In genomic region chr14:62800791-62801190, GRCm38 (mm10) we compare ENCODE assay signal across 28 mouse cellular contexts. TPM values are rescaled to one million over a fixed set of nuclear protein-coding genes. Genes with fewer than 3 reads are reported as not detected.
DNase-seq lines count a peak whose midpoint lies in the region; TF ChIP-seq lines count a peak whose summit lies in the region.
"Had no signal": no experiment of that assay in that cellular context is flagged by ENCODE, and none has a peak within 500 bp of the region (broad histone marks: within the 10 kb centered on the region; RNA-seq: fewer than 3 reads in every experiment).

No protein-coding gene starts in this region.

- no peak overlapping the region for H3K27ac ChIP-seq in hindbrain, embryonic 10.5 days
- H3K27ac ChIP-seq: embryonic facial prominence, embryonic 13.5 days; forebrain, embryonic 10.5 days; forebrain, embryonic 15.5 days; hindbrain, embryonic 14.5 days; left cerebral cortex, adult 2 months; liver, embryonic 14.5 days; lung, embryonic 15.5 days; stomach, embryonic 15.5 days had no signal

- H3K4me1 ChIP-seq in lung, adult 2 months (ENCODE audit: control insufficient read depth, insufficient read depth, low read length): no peaks in the 10 kb centered on the region
- peaks cover 17% of the 10 kb centered on the region for H3K4me1 ChIP-seq in hindbrain, embryonic 10.5 days (replicated peaks)
- H3K4me1 ChIP-seq: stomach, embryonic 15.5 days had no signal

- DNase-seq in left cerebral cortex, postnatal 14 days (ENCODE audit: low spot score in 2 of 2): peak; percentile 51 to 52
- DNase-seq in left cerebral cortex, postnatal 4 days: no peak
- peak; percentile 23 to 70 for DNase-seq in frontal cortex, adult 2 months (ENCODE audit: extremely low spot score in 1 of 2, low spot score in 1 of 2)
- peak; percentile 34 to 37 for DNase-seq in right cerebral cortex, adult 2 months (ENCODE audit: low spot score in 2 of 2)
- DNase-seq in telencephalon, adult 2 months (ENCODE audit: low read depth, low spot score): peak; percentile 52
- DNase-seq in lung, adult 2 months: no peak
- no peak for DNase-seq in hindbrain, embryonic 10.5 days (ENCODE audit: low spot score)
- DNase-seq: adrenal gland, postnatal 25 days; cerebellum, adult 8-10 months; cerebellum, postnatal 25 days; gastrocnemius, postnatal 14 days; heart, postnatal 4 days; kidney, adult 11 months; kidney, postnatal 14 days; layer of hippocampus, adult 9-11 months; liver; lung, postnatal 36 days; midbrain, embryonic 14.5 days; thymus, postnatal 14 days had no signal

- no peaks in the 10 kb centered on the region for H3K9me3 ChIP-seq in hindbrain, embryonic 10.5 days
- H3K9me3 ChIP-seq: embryonic facial prominence, embryonic 13.5 days; forebrain, embryonic 10.5 days; forebrain, embryonic 15.5 days; lung, embryonic 15.5 days; megakaryocyte, embryonic 14.5 days; stomach, embryonic 15.5 days had no signal

- H3K27me3 ChIP-seq in hindbrain, embryonic 10.5 days (ENCODE audit: insufficient read depth, poor library complexity, severe bottlenecking): no peaks in the 10 kb centered on the region
- H3K27me3 ChIP-seq: embryonic facial prominence, embryonic 13.5 days; forebrain, embryonic 15.5 days; lung, embryonic 15.5 days; stomach, embryonic 15.5 days had no signal

- H3K36me3 ChIP-seq in hindbrain, embryonic 10.5 days: no peaks in the 10 kb centered on the region
- H3K36me3 ChIP-seq: embryonic facial prominence, embryonic 13.5 days; forebrain, embryonic 10.5 days; forebrain, embryonic 15.5 days; lung, embryonic 15.5 days; stomach, embryonic 15.5 days had no signal

- no peak for TF ChIP-seq CTCF in lung, adult 2 months (IDR thresholded peaks at IDR 0.05; ENCODE audit: insufficient read depth, low read length)

- no peak overlapping the region for H3K4me3 ChIP-seq in lung, adult 2 months (replicated peaks; ENCODE audit: extremely low read depth, low read depth, low read length)
- H3K4me3 ChIP-seq in hindbrain, embryonic 10.5 days: no peak overlapping the region
- H3K4me3 ChIP-seq: embryonic facial prominence, embryonic 13.5 days; forebrain, embryonic 10.5 days; forebrain, embryonic 15.5 days; left cerebral cortex, adult 2 months; lung, embryonic 15.5 days; megakaryocyte, embryonic 14.5 days; stomach, embryonic 15.5 days had no signal

- no peak for TF ChIP-seq POLR2A in lung, adult 2 months (IDR thresholded peaks at IDR 0.05; ENCODE audit: borderline replicate concordance, extremely low read depth, low read depth, low read length)

- intact Hi-C loops in left cerebral cortex, postnatal 14 days (cut with DNase I): no loop called here
- intact Hi-C loops in left cerebral cortex, postnatal 4 days (cut with DNase I): no loop called here

- 66% methylated on average over 3 of the region's 3 CpGs for WGBS in lung, adult 2 months
- WGBS in hindbrain, embryonic 10.5 days: 77% methylated on average over 3 of the region's 3 CpGs

RNA-seq across cellular contexts. Expression of gene Wdfy2, which starts 36.7 kb away (rescaled TPM):
- 10 to 100 TPM; 10.1 to 10.9 TPM for total RNA-seq in left cerebral cortex, postnatal 14 days (2021)
- 10 to 100 TPM; 15.6 to 15.8 TPM for total RNA-seq in left cerebral cortex, postnatal 4 days (2021)
- 11.9 and 12.4 TPM in 2 replicates for polyA plus RNA-seq in frontal cortex, adult 2 months (2012; rRNA removed)
- polyA plus RNA-seq in lung, adult 2 months (2012; rRNA removed): 6.4 and 9.5 TPM in 2 replicates
- 12.9 and 14.2 TPM in 2 replicates for polyA plus RNA-seq in hindbrain, embryonic 10.5 days (2016; fragmentation: Nextera tagmentation; extraction: Ambion mirVana)

RNA-seq across cellular contexts. Expression of gene Ints6, which starts 39.8 kb away (rescaled TPM):
- total RNA-seq in left cerebral cortex, postnatal 14 days (2021): 10 to 100 TPM; 32.6 to 43.4 TPM
- 10 to 100 TPM; 35.8 to 37.6 TPM for total RNA-seq in left cerebral cortex, postnatal 4 days (2021)
- polyA plus RNA-seq in frontal cortex, adult 2 months (2012; rRNA removed): 15.4 and 24.3 TPM in 2 replicates
- polyA plus RNA-seq in lung, adult 2 months (2012; rRNA removed): 4.9 and 5.9 TPM in 2 replicates
- 17.7 and 20.5 TPM in 2 replicates for polyA plus RNA-seq in hindbrain, embryonic 10.5 days (2016; fragmentation: Nextera tagmentation; extraction: Ambion mirVana)

Comparison
In these comparisons a context has a peak if more than half of its experiments do, and no peak if none do; other contexts are left out.
1. DNase-seq: peak in left cerebral cortex, postnatal 14 days (2 of 2), frontal cortex, adult 2 months (2 of 2), right cerebral cortex, adult 2 months (2 of 2) and telencephalon, adult 2 months (single experiment); none in left cerebral cortex, postnatal 4 days (single experiment), lung, adult 2 months (single experiment) and hindbrain, embryonic 10.5 days (single experiment).